9 mouse cellular contexts compared by ENCODE assay signal in the genomic region with DNA sequence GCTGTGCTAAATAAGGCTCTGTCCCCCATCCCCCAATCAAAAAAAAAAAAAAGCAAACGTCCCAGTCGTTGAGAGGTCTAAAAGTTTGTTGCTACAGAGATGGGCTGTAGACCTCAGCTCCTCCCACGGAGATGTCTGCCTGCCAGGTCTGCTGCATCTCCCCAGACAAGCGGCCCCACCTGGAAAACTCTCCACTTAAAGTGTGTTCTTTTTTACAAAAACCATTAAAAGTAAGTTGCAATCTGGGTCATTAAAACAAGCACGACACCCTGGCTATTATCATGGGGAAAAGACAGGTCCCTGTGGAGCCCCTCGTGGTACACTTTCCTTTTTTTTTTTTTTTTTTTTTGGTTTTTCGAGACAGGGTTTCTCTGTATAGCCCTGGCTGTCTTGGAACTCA. TPM values are rescaled to one million over a fixed set of nuclear protein-coding genes. Genes with fewer than 3 reads are reported as not detected.
A peak's percentile ranks its signal among the peaks of the same experiment; 100 is the strongest.
DNase-seq lines count a peak whose midpoint lies in the region; ATAC-seq and TF ChIP-seq lines count a peak whose summit lies in the region.
"Had no signal": no experiment of that assay in that cellular context is flagged by ENCODE, and none has a peak within 500 bp of the region (broad histone marks: within the 10 kb centered on the region; RNA-seq: fewer than 3 reads in every experiment).

No protein-coding gene starts in this region.

- H3K27me3 ChIP-seq in lung, embryonic 16.5 days (ENCODE audit: control insufficient read depth, insufficient read depth, low read depth, low read length), result no peaks in the 10 kb centered on the region
- H3K27me3 ChIP-seq in forebrain, embryonic 13.5 days, result no peaks in the 10 kb centered on the region
- no peaks in the 10 kb centered on the region for H3K27me3 ChIP-seq in limb, embryonic 14.5 days (ENCODE audit: control insufficient read depth, insufficient read depth, low read length)
- H3K27me3 ChIP-seq in stomach, embryonic 14.5 days (ENCODE audit: control insufficient read depth, insufficient read depth, low read length), result no peaks in the 10 kb centered on the region

- no peak for DNase-seq in lung, postnatal 14 days
- DNase-seq in limb, embryonic 14.5 days (ENCODE audit: low spot score), result no peak
- no peak for DNase-seq in gastrocnemius, postnatal 4 days (ENCODE audit: low spot score in 2 of 2)
- no peak for DNase-seq in adrenal gland, postnatal 14 days
- DNase-seq in adrenal gland, postnatal 10 days, result no peak

- no peaks in the 10 kb centered on the region for H3K36me3 ChIP-seq in lung, embryonic 16.5 days (ENCODE audit: control insufficient read depth, insufficient read depth, low read length)
- H3K36me3 ChIP-seq in forebrain, embryonic 13.5 days (ENCODE audit: poor library complexity, severe bottlenecking), result peaks cover 12% of the 10 kb centered on the region; the same call in 1 of the 2 replicates
- peaks cover 10% of the 10 kb centered on the region for H3K36me3 ChIP-seq in limb, embryonic 14.5 days (ENCODE audit: control insufficient read depth, insufficient read depth, low read length)
- H3K36me3 ChIP-seq in stomach, embryonic 14.5 days (ENCODE audit: control insufficient read depth, insufficient read depth, low read length), result peaks cover 6% of the 10 kb centered on the region; the same call in 1 of the 2 replicates

- no peak for ATAC-seq in lung, embryonic 16.5 days (ENCODE audit: low read depth)
- no peak for ATAC-seq in forebrain, embryonic 13.5 days
- no peak for ATAC-seq in limb, embryonic 14.5 days (ENCODE audit: low FRiP score, low read depth)
- no peak for ATAC-seq in stomach, embryonic 14.5 days (ENCODE audit: insufficient number of reproducible peaks, insufficient read depth, low FRiP score, low read depth)

- WGBS in lung, embryonic 16.5 days, result 16% methylated on average over 7 of the region's 7 CpGs
- WGBS in forebrain, embryonic 13.5 days, result 13% methylated on average over 7 of the region's 7 CpGs
- WGBS in limb, embryonic 14.5 days, result 8% methylated on average over 7 of the region's 7 CpGs
- 11% methylated on average over 7 of the region's 7 CpGs for WGBS in stomach, embryonic 14.5 days

- TF ChIP-seq POLR2A in limb, embryonic 14.5 days (IDR thresholded peaks at IDR 0.05; ENCODE audit: borderline replicate concordance, extremely low read depth, insufficient read depth, insufficient read length), result no peak

- peak overlapping the region; percentile 46 for H3K4me3 ChIP-seq in lung, embryonic 16.5 days (ENCODE audit: low read length)
- peak overlapping the region; percentile 32 for H3K4me3 ChIP-seq in forebrain, embryonic 13.5 days
- H3K4me3 ChIP-seq in limb, embryonic 14.5 days (replicated peaks; ENCODE audit: low read length), result peak overlapping the region; percentile 34
- H3K4me3 ChIP-seq in stomach, embryonic 14.5 days (ENCODE audit: low read depth, low read length), result peak overlapping the region; percentile 32

- H3K27ac ChIP-seq in lung, embryonic 16.5 days (ENCODE audit: low read length), result no peak overlapping the region
- no peak overlapping the region for H3K27ac ChIP-seq in forebrain, embryonic 13.5 days
- H3K27ac ChIP-seq in limb, embryonic 14.5 days (replicated peaks; ENCODE audit: low read depth, low read length), result no peak overlapping the region
- H3K27ac ChIP-seq in stomach, embryonic 14.5 days (ENCODE audit: low read length), result no peak overlapping the region
- H3K27ac ChIP-seq: macrophage had no signal

- peak overlapping the region; percentile 51 for H3K9ac ChIP-seq in lung, embryonic 16.5 days (ENCODE audit: low read length)
- peak overlapping the region; percentile 55; the same call in 1 of the 2 replicates for H3K9ac ChIP-seq in forebrain, embryonic 13.5 days
- H3K9ac ChIP-seq in limb, embryonic 14.5 days (ENCODE audit: low read depth, low read length, severe bottlenecking), result no peak overlapping the region; the same call in 1 of the 2 replicates
- no peak overlapping the region for H3K9ac ChIP-seq in stomach, embryonic 14.5 days (replicated peaks; ENCODE audit: low read depth, low read length)

- no peaks in the 10 kb centered on the region for H3K9me3 ChIP-seq in lung, embryonic 16.5 days (ENCODE audit: control insufficient read depth, low read length)
- no peaks in the 10 kb centered on the region for H3K9me3 ChIP-seq in forebrain, embryonic 13.5 days (replicated peaks)
- no peaks in the 10 kb centered on the region for H3K9me3 ChIP-seq in limb, embryonic 14.5 days (ENCODE audit: control insufficient read depth, low read length)
- no peaks in the 10 kb centered on the region for H3K9me3 ChIP-seq in stomach, embryonic 14.5 days (ENCODE audit: control insufficient read depth, low read depth, low read length)

- H3K4me2 ChIP-seq in lung, embryonic 16.5 days (ENCODE audit: low read depth, low read length), result peak overlapping the region; percentile 87
- H3K4me2 ChIP-seq in forebrain, embryonic 13.5 days, result peak overlapping the region; percentile 66
- H3K4me2 ChIP-seq in limb, embryonic 14.5 days (replicated peaks; ENCODE audit: low read depth, low read length, severe bottlenecking), result peak overlapping the region; percentile 61
- peak overlapping the region; percentile 80 for H3K4me2 ChIP-seq in stomach, embryonic 14.5 days (replicated peaks; ENCODE audit: low read depth, low read length)

- H3K4me1 ChIP-seq in lung, embryonic 16.5 days (replicated peaks; ENCODE audit: control insufficient read depth, insufficient read depth, low read length), result peaks cover 10% of the 10 kb centered on the region
- peaks cover 8% of the 10 kb centered on the region for H3K4me1 ChIP-seq in forebrain, embryonic 13.5 days
- peaks cover 5% of the 10 kb centered on the region; the same call in 1 of the 2 replicates for H3K4me1 ChIP-seq in limb, embryonic 14.5 days (ENCODE audit: control insufficient read depth, insufficient read depth, low read length)
- H3K4me1 ChIP-seq in stomach, embryonic 14.5 days (ENCODE audit: control insufficient read depth, insufficient read depth, low read length), result peaks cover 3% of the 10 kb centered on the region; the same call in 1 of the 2 replicates

RNA-seq across cellular contexts. Expression of a gene that starts 0.7 kb away (rescaled TPM):
- 33.1 and 34.9 TPM in 2 replicates for polyA plus RNA-seq in lung, embryonic 16.5 days (2015; fragmentation: Nextera tagmentation; extraction: Ambion mirVana)
- polyA plus RNA-seq in forebrain, embryonic 13.5 days (2015; fragmentation: Nextera tagmentation; extraction: Ambion mirVana), result 49.7 and 54.1 TPM in 2 replicates
- polyA plus RNA-seq in limb, embryonic 14.5 days (2012; rRNA removed), result 18.7 and 21.6 TPM in 2 replicates
- 36.7 and 39.9 TPM in 2 replicates for polyA plus RNA-seq in limb, embryonic 14.5 days (2014; fragmentation: Nextera tagmentation; extraction: Ambion mirVana)
- 43.9 and 44.3 TPM in 2 replicates for polyA plus RNA-seq in stomach, embryonic 14.5 days (2014; fragmentation: Nextera tagmentation; extraction: Ambion mirVana)
- total RNA-seq in gastrocnemius, postnatal 4 days (2021), result 10 to 100 TPM; 52.6 to 60.6 TPM
- 49.1 and 53.7 TPM in 2 replicates for total RNA-seq in adrenal gland, postnatal 14 days (2021)
- total RNA-seq in adrenal gland, postnatal 10 days (2021), result 10 to 100 TPM; 46.8 to 53.3 TPM

RNA-seq across cellular contexts. Expression of a gene that starts 12.2 kb away (rescaled TPM):
- polyA plus RNA-seq in lung, embryonic 16.5 days (2015; fragmentation: Nextera tagmentation; extraction: Ambion mirVana), result 30.8 TPM in 2 replicates
- polyA plus RNA-seq in forebrain, embryonic 13.5 days (2015; fragmentation: Nextera tagmentation; extraction: Ambion mirVana), result 30.1 and 31.8 TPM in 2 replicates
- 31.2 and 39.6 TPM in 2 replicates for polyA plus RNA-seq in limb, embryonic 14.5 days (2012; rRNA removed)
- 27.4 and 32.6 TPM in 2 replicates for polyA plus RNA-seq in limb, embryonic 14.5 days (2014; fragmentation: Nextera tagmentation; extraction: Ambion mirVana)
- polyA plus RNA-seq in stomach, embryonic 14.5 days (2014; fragmentation: Nextera tagmentation; extraction: Ambion mirVana), result 28.2 and 29.7 TPM in 2 replicates
- 10 to 100 TPM; 20.2 to 24.7 TPM for total RNA-seq in gastrocnemius, postnatal 4 days (2021)
- total RNA-seq in adrenal gland, postnatal 14 days (2021), result 35.8 and 37.2 TPM in 2 replicates
- 10 to 100 TPM; 36.6 to 44.2 TPM for total RNA-seq in adrenal gland, postnatal 10 days (2021)

RNA-seq across cellular contexts. Expression of a gene that starts 18.1 kb away (rescaled TPM):
- 462 and 486 TPM in 2 replicates for polyA plus RNA-seq in lung, embryonic 16.5 days (2015; fragmentation: Nextera tagmentation; extraction: Ambion mirVana)
- 602 and 648 TPM in 2 replicates for polyA plus RNA-seq in forebrain, embryonic 13.5 days (2015; fragmentation: Nextera tagmentation; extraction: Ambion mirVana)
- 487 and 720 TPM in 2 replicates for polyA plus RNA-seq in limb, embryonic 14.5 days (2012; rRNA removed)
- polyA plus RNA-seq in limb, embryonic 14.5 days (2014; fragmentation: Nextera tagmentation; extraction: Ambion mirVana), result 511 and 522 TPM in 2 replicates
- polyA plus RNA-seq in stomach, embryonic 14.5 days (2014; fragmentation: Nextera tagmentation; extraction: Ambion mirVana), result 506 and 549 TPM in 2 replicates
- total RNA-seq in gastrocnemius, postnatal 4 days (2021), result 100 to 1,000 TPM; 193 to 194 TPM
- 346 and 376 TPM in 2 replicates for total RNA-seq in adrenal gland, postnatal 14 days (2021)
- 100 to 1,000 TPM; 286 to 329 TPM for total RNA-seq in adrenal gland, postnatal 10 days (2021)

RNA-seq across cellular contexts. Expression of a gene that starts 54.0 kb away (rescaled TPM):
- polyA plus RNA-seq in lung, embryonic 16.5 days (2015; fragmentation: Nextera tagmentation; extraction: Ambion mirVana), result 4.6 and 6.4 TPM in 2 replicates
- polyA plus RNA-seq in forebrain, embryonic 13.5 days (2015; fragmentation: Nextera tagmentation; extraction: Ambion mirVana), result 10.6 and 12.2 TPM in 2 replicates
- polyA plus RNA-seq in limb, embryonic 14.5 days (2012; rRNA removed), result 31.9 and 52.5 TPM in 2 replicates
- 6.3 and 8.0 TPM in 2 replicates for polyA plus RNA-seq in limb, embryonic 14.5 days (2014; fragmentation: Nextera tagmentation; extraction: Ambion mirVana)
- polyA plus RNA-seq in stomach, embryonic 14.5 days (2014; fragmentation: Nextera tagmentation; extraction: Ambion mirVana), result 6.3 and 8.3 TPM in 2 replicates
- 10 to 100 TPM; 11.7 to 12.3 TPM for total RNA-seq in gastrocnemius, postnatal 4 days (2021)
- 11.0 and 14.6 TPM in 2 replicates for total RNA-seq in adrenal gland, postnatal 14 days (2021)
- 10 to 100 TPM; 12.0 to 16.4 TPM for total RNA-seq in adrenal gland, postnatal 10 days (2021)

RNA-seq across cellular contexts. Expression of a gene that starts 57.9 kb away (rescaled TPM):
- polyA plus RNA-seq in lung, embryonic 16.5 days (2015; fragmentation: Nextera tagmentation; extraction: Ambion mirVana), result 3.3 and 3.8 TPM in 2 replicates
- polyA plus RNA-seq in forebrain, embryonic 13.5 days (2015; fragmentation: Nextera tagmentation; extraction: Ambion mirVana), result 2.4 and 2.9 TPM in 2 replicates
- polyA plus RNA-seq in limb, embryonic 14.5 days (2012; rRNA removed), result 32.6 and 42.5 TPM in 2 replicates
- polyA plus RNA-seq in limb, embryonic 14.5 days (2014; fragmentation: Nextera tagmentation; extraction: Ambion mirVana), result 14.5 and 19.8 TPM in 2 replicates
- 10.2 and 10.4 TPM in 2 replicates for polyA plus RNA-seq in stomach, embryonic 14.5 days (2014; fragmentation: Nextera tagmentation; extraction: Ambion mirVana)
- 1 to 10 TPM; 4.7 to 4.9 TPM for total RNA-seq in gastrocnemius, postnatal 4 days (2021)
- 2.1 and 2.9 TPM in 2 replicates for total RNA-seq in adrenal gland, postnatal 14 days (2021)
- 1 to 10 TPM; 3.1 to 4.2 TPM for total RNA-seq in adrenal gland, postnatal 10 days (2021)
- polyA plus RNA-seq: macrophage had no signal

Comparison
In these comparisons a context has a peak if more than half of its experiments do, and no peak if none do; other contexts are left out.
1. H3K9ac ChIP-seq: peak in lung, embryonic 16.5 days (single experiment) and forebrain, embryonic 13.5 days (single experiment); none in limb, embryonic 14.5 days (single experiment) and stomach, embryonic 14.5 days (single experiment).
2. Peak in every context shown above with its lines, with median percentiles within 50 percentile points of each other: H3K4me2 ChIP-seq and H3K4me3 ChIP-seq.